Mouse (Mus musculus) forebrain, embryonic 10.5 days (tissue): Measurements from ENCODE around the gene Atn1. TPM values are rescaled to one million over a fixed set of nuclear protein-coding genes. Genes with fewer than 3 reads are reported as not detected.

ENCODE experiments used
- DNase-seq: peaks from one replicate; pipeline ENCODE4 v3.0.0-alpha.2; 2017; ENCODE audit warnings: low spot score; ENCODE audit errors: extremely low spot score
- H3K27ac ChIP-seq: fragments of 300-500 bp; sonication (generic); 2 replicates; pipeline ENCODE4 v1.5.1; 2016; ENCODE audit warnings: mild to moderate bottlenecking
- H3K27me3 ChIP-seq: fragments of 300-500 bp; sonication (generic); 2 replicates; pipeline ENCODE4 v1.6.1; 2016; ENCODE audit warnings: mild to moderate bottlenecking; ENCODE audit not compliant: poor library complexity, severe bottlenecking
- H3K36me3 ChIP-seq: fragments of 300-500 bp; sonication (generic); replicated peaks from 2 replicates; pipeline ENCODE4 v1.6.1; 2016; ENCODE audit warnings: mild to moderate bottlenecking, moderate library complexity
- H3K4me1 ChIP-seq: fragments of 300-500 bp; sonication (generic); 2 replicates; pipeline ENCODE4 v1.6.1; 2016
- H3K4me3 ChIP-seq: fragments of 300-500 bp; sonication (generic); 2 replicates; pipeline ENCODE4 v1.5.1; 2016; ENCODE audit warnings: mild to moderate bottlenecking, moderate library complexity
- H3K9me3 ChIP-seq: fragments of 300-500 bp; sonication (generic); 2 replicates; pipeline ENCODE4 v1.6.1; 2016; ENCODE audit warnings: mild to moderate bottlenecking, moderate library complexity
- WGBS: fragments of 180-500 bp; shearing (Covaris S2); methylation state at CpG from one replicate; pipeline ENCODE4 v1.1.7; 2016; 5-methylcytosine and 5-hydroxymethylcytosine counted together
- polyA plus RNA-seq: library from polyadenylated mRNA; unstranded; fragments of >200 nt; fragmentation: Nextera tagmentation; extraction: Ambion mirVana; gene quantifications from 2 replicates; pipeline ENCODE4 v1.2.1, GENCODE M21; 2016

Atn1 gene
- polyA plus RNA-seq, 1 experiment from 2014 or later, result 12.5 TPM

GRCm38 (mm10) chr6:124759259-124759658 is 2.9 kb upstream of the Atn1 start:
- peak overlapping the region; percentile 91 for H3K4me3 ChIP-seq
- 6% methylated on average over 5 of the region's 5 CpGs for WGBS

GRCm38 (mm10) chr6:124758849-124759232 is 2.5 kb upstream of the Atn1 start:
- Histone ChIP-seq H3K9me3 (no peaks in the 10 kb centered on the region), H3K4me3 (peak overlapping the region; percentile 91), H3K36me3 (0 out of 2 replicates have a peak, but pooled peaks cover 2% of the 10 kb centered on the region), H3K27ac (peak overlapping the region; percentile 99), H3K4me1 (peaks cover 49% of the 10 kb centered on the region), H3K27me3 (peaks cover 8% of the 10 kb centered on the region)
- no peak for DNase-seq
- 71% methylated on average over 2 of the region's 2 CpGs for WGBS

More at GRCm38 (mm10) chr6:124759259-124759658, 2.9 kb upstream of the Atn1 start:
- Histone ChIP-seq H3K36me3 (0 out of 2 replicates have a peak, but pooled peaks cover 2% of the 10 kb centered on the region), H3K27ac (peak overlapping the region; percentile 99), H3K27me3 (peaks cover 12% of the 10 kb centered on the region), H3K9me3 (no peaks in the 10 kb centered on the region), H3K4me1 (peaks cover 45% of the 10 kb centered on the region)
- DNase-seq, result peak; percentile 78

GRCm38 (mm10) chr6:124757909-124758848 is 1.9 kb upstream of the Atn1 start:
- 38% methylated on average over 5 of the region's 5 CpGs for WGBS
- peak; percentile 53 for DNase-seq
- peaks cover 3% of the 10 kb centered on the region for H3K27me3 ChIP-seq
- H3K4me1 ChIP-seq, result peaks cover 54% of the 10 kb centered on the region
- no peaks in the 10 kb centered on the region for H3K9me3 ChIP-seq
- H3K27ac ChIP-seq, result peak overlapping the region; percentile 99
- H3K36me3 ChIP-seq, result peaks cover 7% of the 10 kb centered on the region; the same call in 1 of the 2 replicates
- H3K4me3 ChIP-seq, result peak overlapping the region; percentile 91

- DNase-seq, result no peak
- H3K4me1 ChIP-seq, result peaks cover 54% of the 10 kb centered on the region
- H3K9me3 ChIP-seq, result no peaks in the 10 kb centered on the region
- peaks cover 14% of the 10 kb centered on the region for H3K36me3 ChIP-seq
- H3K4me3 ChIP-seq, result peak overlapping the region; percentile 91
- H3K27me3 ChIP-seq, result no peaks in the 10 kb centered on the region; the same call in 1 of the 2 replicates
- peak overlapping the region; percentile 99 for H3K27ac ChIP-seq
- 4% methylated on average over 5 of the region's 5 CpGs for WGBS
Measured at GRCm38 (mm10) chr6:124757351-124757880, 1.1 kb upstream of the Atn1 start.

GRCm38 (mm10) chr6:124756652-124757350 is 477 bp upstream of the Atn1 start:
- WGBS, result under 1% methylated on average over 53 of the region's 54 CpGs
- Histone ChIP-seq H3K27ac (peak overlapping the region; percentile 99), H3K36me3 (peaks cover 20% of the 10 kb centered on the region), H3K27me3 (no peaks in the 10 kb centered on the region; the same call in 1 of the 2 replicates), H3K4me3 (peak overlapping the region; percentile 91), H3K4me1 (peaks cover 54% of the 10 kb centered on the region), H3K9me3 (no peaks in the 10 kb centered on the region)
- peak; percentile 86 for DNase-seq

GRCm38 (mm10) chr6:124755306-124755705 is 1.0 kb downstream of the Atn1 start:
- no peak for DNase-seq
- peaks cover 33% of the 10 kb centered on the region for H3K36me3 ChIP-seq
- peak overlapping the region; percentile 99 for H3K27ac ChIP-seq
- peaks cover 54% of the 10 kb centered on the region for H3K4me1 ChIP-seq
- peak overlapping the region; percentile 91 for H3K4me3 ChIP-seq
- no peaks in the 10 kb centered on the region for H3K27me3 ChIP-seq
- WGBS, result 3% methylated on average over 3 of the region's 3 CpGs
- H3K9me3 ChIP-seq, result no peaks in the 10 kb centered on the region

- no peak for DNase-seq
Measured at GRCm38 (mm10) chr6:124753861-124754260, 2.5 kb downstream of the Atn1 start.

GRCm38 (mm10) chr6:124750405-124750804 is 5.9 kb downstream of the Atn1 start:
- WGBS, result 92% methylated on average over 8 of the region's 8 CpGs
- DNase-seq, result no peak
- H3K27me3 ChIP-seq, result 0 out of 2 replicates have a peak, but pooled peaks cover 3% of the 10 kb centered on the region

More at GRCm38 (mm10) chr6:124753861-124754260, 2.5 kb downstream of the Atn1 start:
- 92% methylated on average over 2 of the region's 2 CpGs for WGBS
- H3K27me3 ChIP-seq, result no peaks in the 10 kb centered on the region
- H3K4me1 ChIP-seq, result peaks cover 48% of the 10 kb centered on the region
- H3K9me3 ChIP-seq, result no peaks in the 10 kb centered on the region
- H3K27ac ChIP-seq, result no peak overlapping the region
- H3K36me3 ChIP-seq, result peaks cover 46% of the 10 kb centered on the region
- H3K4me3 ChIP-seq, result no peak overlapping the region

GRCm38 (mm10) chr6:124746654-124747632 is 9.4 kb downstream of the Atn1 start:
- Histone ChIP-seq H3K4me1 (peaks cover 42% of the 10 kb centered on the region), H3K9me3 (no peaks in the 10 kb centered on the region), H3K27ac (peak overlapping the region; percentile 97), H3K27me3 (0 out of 2 replicates have a peak, but pooled peaks cover 3% of the 10 kb centered on the region), H3K4me3 (peak overlapping the region; percentile 71), H3K36me3 (peaks cover 81% of the 10 kb centered on the region)
- DNase-seq, result no peak
- 88% methylated on average over 7 of the region's 7 CpGs for WGBS

More at GRCm38 (mm10) chr6:124750405-124750804, 5.9 kb downstream of the Atn1 start:
- Histone ChIP-seq H3K36me3 (peaks cover 73% of the 10 kb centered on the region), H3K4me1 (peaks cover 41% of the 10 kb centered on the region), H3K4me3 (no peak overlapping the region), H3K27ac (no peak overlapping the region), H3K9me3 (no peaks in the 10 kb centered on the region)

GRCm38 (mm10) chr6:124746296-124746605 is 10.1 kb downstream of the Atn1 start:
- Histone ChIP-seq H3K4me1 (peaks cover 47% of the 10 kb centered on the region), H3K36me3 (peaks cover 77% of the 10 kb centered on the region), H3K9me3 (no peaks in the 10 kb centered on the region), H3K27me3 (0 out of 2 replicates have a peak, but pooled peaks cover 3% of the 10 kb centered on the region), H3K4me3 (peak overlapping the region; percentile 71), H3K27ac (peak overlapping the region; percentile 97)
- WGBS, result 23% methylated on average over 8 of the region's 8 CpGs
- no peak for DNase-seq

- Histone ChIP-seq H3K4me3 (peak overlapping the region; percentile 71), H3K27me3 (0 out of 2 replicates have a peak, but pooled peaks cover 3% of the 10 kb centered on the region), H3K4me1 (peaks cover 49% of the 10 kb centered on the region), H3K9me3 (no peaks in the 10 kb centered on the region), H3K27ac (peak overlapping the region; percentile 97), H3K36me3 (peaks cover 72% of the 10 kb centered on the region)
- under 1% methylated on average over 85 of the region's 85 CpGs for WGBS
- peak; percentile 93 for DNase-seq
Measured at GRCm38 (mm10) chr6:124745490-124746295, 10.6 kb downstream of the Atn1 start.
